Mouse (Mus musculus) heart, postnatal 14 days (tissue): ENCODE data around the gene Ly6g. TPM values are rescaled to one million over a fixed set of nuclear protein-coding genes. Genes with fewer than 3 reads are reported as not detected.

Experiments used
- total RNA-seq, 2 experiments: library from RNA; stranded (reverse); gene quantifications; 2 replicates each; pipeline ENCODE4 v1.2.3; 2021

The Ly6g gene
- total RNA-seq, 2 experiments from 2014 or later, result not detected

Other genes with a start within 250 kb of the Ly6g start
- under 1 TPM; 0.50 to 0.56 TPM for gene Ly6i, start 171.8 kb upstream of the Ly6g start, total RNA-seq
- gene Ly6a, start 157.2 kb upstream of the Ly6g start, total RNA-seq, result 10 to 100 TPM; 77.9 to 78.5 TPM
- 100 to 1,000 TPM; 306 to 320 TPM for gene Ly6c1, start 106.4 kb upstream of the Ly6g start, total RNA-seq
- gene Ly6c2, start 43.3 kb upstream of the Ly6g start, total RNA-seq, result 10 to 100 TPM; 10.7 to 13.3 TPM
- gene BC025446, start 61.1 kb downstream of the Ly6g start, total RNA-seq, result not detected
- gene Ly6f, start 113.2 kb downstream of the Ly6g start, total RNA-seq, result not detected